Mouse (Mus musculus) limb, embryonic 10.5 days (tissue): ENCODE measurements at regions not wholly inside any gene's neighbourhood (a gene's known extent, or its start where the extent isn't known, plus 50 kb on each side); places are given as distances from the start of the nearest gene placed in this dataset.

Experiments
- DNase-seq: peaks from one replicate; pipeline ENCODE4 v3.0.0-alpha.2; 2017; ENCODE audit warnings: low spot score
- H3K27ac ChIP-seq: fragments of 300-500 bp; sonication (generic); 2 replicates; pipeline ENCODE4 v1.5.1; 2016; ENCODE audit warnings: mild to moderate bottlenecking
- H3K27me3 ChIP-seq: fragments of 300-500 bp; sonication (generic); 2 replicates; pipeline ENCODE4 v1.6.1; 2016; ENCODE audit warnings: low read depth, mild to moderate bottlenecking; ENCODE audit not compliant: poor library complexity, severe bottlenecking
- H3K36me3 ChIP-seq: fragments of 300-500 bp; sonication (generic); 2 replicates; pipeline ENCODE4 v1.6.1; 2016; ENCODE audit warnings: mild to moderate bottlenecking, moderate library complexity
- H3K4me1 ChIP-seq: fragments of 300-500 bp; sonication (generic); 2 replicates; pipeline ENCODE4 v1.6.1; 2016
- H3K4me3 ChIP-seq: fragments of 300-500 bp; sonication (generic); 2 replicates; pipeline ENCODE4 v1.5.1; 2016; ENCODE audit warnings: mild to moderate bottlenecking, moderate library complexity
- H3K9me3 ChIP-seq: fragments of 300-500 bp; sonication (generic); replicated peaks from 2 replicates; pipeline ENCODE4 v1.6.1; 2016; ENCODE audit warnings: mild to moderate bottlenecking
- WGBS: fragments of 180-500 bp; shearing (Covaris S2); methylation state at CpG from one replicate; pipeline ENCODE4 v1.1.7; 2016; 5-methylcytosine and 5-hydroxymethylcytosine counted together

DNA sequence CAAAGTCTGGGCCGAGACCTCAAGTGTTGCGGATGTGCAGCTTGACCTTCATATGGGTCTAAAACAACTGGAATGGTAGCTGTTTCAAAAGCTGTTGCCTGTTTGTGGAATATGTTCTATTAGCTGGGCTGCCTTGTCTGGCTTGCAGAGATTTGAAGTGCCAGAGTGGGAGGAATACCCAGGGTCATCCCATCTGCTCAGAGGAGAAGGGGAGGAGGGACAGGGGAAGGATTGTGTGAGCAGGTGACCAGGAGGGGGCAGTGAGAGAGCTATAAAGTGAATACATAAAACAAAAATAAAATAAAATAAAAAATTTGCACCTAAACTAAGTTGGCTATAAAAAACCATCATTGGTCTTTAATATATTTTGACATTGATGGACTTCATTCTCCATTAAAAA lies 377.7 kb downstream of the Bmper start:
- no peak overlapping the region for H3K4me3 ChIP-seq
- H3K27me3 ChIP-seq = no peaks in the 10 kb centered on the region
- H3K36me3 ChIP-seq = no peaks in the 10 kb centered on the region
- whole genome bisulfite sequencing = 98% methylated on average over 2 of the region's 2 CpGs
- H3K27ac ChIP-seq = no peak overlapping the region
- DNase-seq = no peak
- H3K4me1 ChIP-seq = no peaks in the 10 kb centered on the region
- H3K9me3 ChIP-seq = no peaks in the 10 kb centered on the region
